8 mouse cellular contexts compared by ENCODE assay signal in genomic region chr7:27180036-27180435, GRCm38 (mm10). TPM values are rescaled to one million over a fixed set of nuclear protein-coding genes. Genes with fewer than 3 reads are reported as not detected.
DNase-seq lines count a peak whose midpoint lies in the region; ATAC-seq and TF ChIP-seq lines count a peak whose summit lies in the region.

No protein-coding gene starts in this region.

- ATAC-seq in midbrain, embryonic 16.5 days: no peak

- 0 out of 2 replicates have a peak overlapping the region, but pooled peaks have one; percentile 0 for H3K27ac ChIP-seq in midbrain, embryonic 16.5 days (ENCODE audit: low read length)
- no peak overlapping the region for H3K27ac ChIP-seq in thymus, adult 2 months (ENCODE audit: control insufficient read depth, insufficient read depth, low read length)

- H3K9ac ChIP-seq in midbrain, embryonic 16.5 days (ENCODE audit: low read depth, low read length): no peak overlapping the region

- WGBS in lung, adult 2 months: 32% methylated on average over 5 of the region's 5 CpGs
- 41% methylated on average over 5 of the region's 5 CpGs for WGBS in midbrain, embryonic 16.5 days
- 95% methylated on average over 5 of the region's 5 CpGs for WGBS in thymus, adult 2 months

- H3K4me1 ChIP-seq in lung, adult 2 months (ENCODE audit: control insufficient read depth, insufficient read depth, low read length): peaks cover 6% of the 10 kb centered on the region; the same call in 1 of the 2 replicates
- peaks cover 9% of the 10 kb centered on the region for H3K4me1 ChIP-seq in midbrain, embryonic 16.5 days (ENCODE audit: control insufficient read depth, insufficient read depth, low read length)
- H3K4me1 ChIP-seq in thymus, adult 2 months (replicated peaks; ENCODE audit: control insufficient read depth, insufficient read depth, low read length): no peaks in the 10 kb centered on the region

- H3K4me3 ChIP-seq in lung, adult 2 months (replicated peaks; ENCODE audit: extremely low read depth, low read depth, low read length): no peak overlapping the region
- no peak overlapping the region for H3K4me3 ChIP-seq in midbrain, embryonic 16.5 days (ENCODE audit: low read depth, low read length)
- no peak overlapping the region for H3K4me3 ChIP-seq in thymus, adult 2 months (ENCODE audit: control insufficient read depth, insufficient read depth, low read length)

- no peak overlapping the region for H3K4me2 ChIP-seq in midbrain, embryonic 16.5 days (ENCODE audit: low read length)

- peaks cover 6% of the 10 kb centered on the region; the same call in 1 of the 2 replicates for H3K36me3 ChIP-seq in midbrain, embryonic 16.5 days (ENCODE audit: control insufficient read depth, insufficient read depth, low read length)
- no peaks in the 10 kb centered on the region; the same call in 1 of the 2 replicates for H3K36me3 ChIP-seq in thymus, adult 2 months (ENCODE audit: control insufficient read depth, insufficient read depth, low read length)

- H3K9me3 ChIP-seq in midbrain, embryonic 16.5 days (replicated peaks; ENCODE audit: control insufficient read depth, low read length, poor library complexity, severe bottlenecking): no peaks in the 10 kb centered on the region

- no peak for TF ChIP-seq CTCF in lung, adult 2 months (IDR thresholded peaks at IDR 0.05; ENCODE audit: insufficient read depth, low read length)
- TF ChIP-seq CTCF in thymus, adult 2 months (IDR thresholded peaks at IDR 0.05; ENCODE audit: borderline replicate concordance, control insufficient read depth, extremely low read depth, insufficient read depth, low read length, poor library complexity): no peak

- peak; percentile 67 to 74 for DNase-seq in lung, adult 18-20 months
- no peak for DNase-seq in lung, adult 2 months
- peak; percentile 62 for DNase-seq in gastrocnemius, postnatal 25 days
- peak; percentile 93 to 94 for DNase-seq in kidney, postnatal 36 days
- no peak for DNase-seq in urinary bladder, adult 2 months (ENCODE audit: low spot score)
- DNase-seq in thymus, adult 2 months: no peak
- DNase-seq in layer of hippocampus, adult 18-20 months (ENCODE audit: low spot score in 2 of 2): no peak

- H3K27me3 ChIP-seq in midbrain, embryonic 16.5 days (ENCODE audit: control insufficient read depth, insufficient read depth, low read depth, low read length): no peaks in the 10 kb centered on the region
- no peaks in the 10 kb centered on the region for H3K27me3 ChIP-seq in thymus, adult 2 months (ENCODE audit: control insufficient read depth, insufficient read depth, low read length)

- TF ChIP-seq POLR2A in lung, adult 2 months (IDR thresholded peaks at IDR 0.05; ENCODE audit: borderline replicate concordance, extremely low read depth, low read depth, low read length): no peak
- no peak for TF ChIP-seq POLR2A in thymus, adult 2 months (IDR thresholded peaks at IDR 0.05; ENCODE audit: control insufficient read depth, extremely low read depth, insufficient read depth, low read length, poor library complexity)

RNA-seq across cellular contexts. Expression of gene Gm21983, which starts 0.8 kb away (rescaled TPM):
- polyA plus RNA-seq in lung, adult 2 months (2012; rRNA removed): not detected in 2 replicates
- total RNA-seq in gastrocnemius, postnatal 25 days (2021): not detected
- polyA plus RNA-seq in midbrain, embryonic 16.5 days (2015; fragmentation: Nextera tagmentation; extraction: Ambion mirVana): 0.54 and 0.72 TPM in 2 replicates
- polyA plus RNA-seq in urinary bladder, adult 2 months (2012; rRNA removed): not detected in 2 replicates
- 0.19 TPM in 1 of 2 replicates, not detected in the other for polyA plus RNA-seq in thymus, adult 2 months (2012; rRNA removed)
- total RNA-seq in layer of hippocampus, adult 18-20 months (2021): not detected

RNA-seq across cellular contexts. Expression of gene Mia, which starts 0.9 kb away (rescaled TPM):
- polyA plus RNA-seq in lung, adult 2 months (2012; rRNA removed): 10.5 and 13.5 TPM in 2 replicates
- not detected for total RNA-seq in gastrocnemius, postnatal 25 days (2021)
- 18.2 and 18.8 TPM in 2 replicates for polyA plus RNA-seq in midbrain, embryonic 16.5 days (2015; fragmentation: Nextera tagmentation; extraction: Ambion mirVana)
- 0.23 and 0.47 TPM in 2 replicates for polyA plus RNA-seq in urinary bladder, adult 2 months (2012; rRNA removed)
- 4.0 and 5.2 TPM in 2 replicates for polyA plus RNA-seq in thymus, adult 2 months (2012; rRNA removed)
- total RNA-seq in layer of hippocampus, adult 18-20 months (2021): 1 to 10 TPM in 1 of 2 experiments, under 1 TPM in 1; 0.62 to 2.0 TPM

RNA-seq across cellular contexts. Expression of gene Rab4b, which starts 1.3 kb away (rescaled TPM):
- polyA plus RNA-seq in lung, adult 2 months (2012; rRNA removed): 67.8 and 69.0 TPM in 2 replicates
- total RNA-seq in gastrocnemius, postnatal 25 days (2021): 10 to 100 TPM; 10.1 to 10.4 TPM
- polyA plus RNA-seq in midbrain, embryonic 16.5 days (2015; fragmentation: Nextera tagmentation; extraction: Ambion mirVana): 104 and 106 TPM in 2 replicates
- 69.2 and 85.6 TPM in 2 replicates for polyA plus RNA-seq in urinary bladder, adult 2 months (2012; rRNA removed)
- polyA plus RNA-seq in thymus, adult 2 months (2012; rRNA removed): 127 and 136 TPM in 2 replicates
- 10 to 100 TPM; 88.4 to 94.7 TPM for total RNA-seq in layer of hippocampus, adult 18-20 months (2021)

RNA-seq across cellular contexts. Expression of gene Egln2, which starts 13.4 kb away (rescaled TPM):
- 107 and 115 TPM in 2 replicates for polyA plus RNA-seq in lung, adult 2 months (2012; rRNA removed)
- total RNA-seq in gastrocnemius, postnatal 25 days (2021): 100 to 1,000 TPM in 1 of 2 experiments, 10 to 100 TPM in 1; 92.9 to 103 TPM
- polyA plus RNA-seq in midbrain, embryonic 16.5 days (2015; fragmentation: Nextera tagmentation; extraction: Ambion mirVana): 91.5 and 95.7 TPM in 2 replicates
- 64.2 and 67.5 TPM in 2 replicates for polyA plus RNA-seq in urinary bladder, adult 2 months (2012; rRNA removed)
- polyA plus RNA-seq in thymus, adult 2 months (2012; rRNA removed): 116 and 125 TPM in 2 replicates
- total RNA-seq in layer of hippocampus, adult 18-20 months (2021): 100 to 1,000 TPM; 106 to 110 TPM

RNA-seq across cellular contexts. Expression of gene BC024978, which starts 15.5 kb away (rescaled TPM):
- 11.2 and 13.5 TPM in 2 replicates for polyA plus RNA-seq in lung, adult 2 months (2012; rRNA removed)
- 10 to 100 TPM; 12.1 to 13.0 TPM for total RNA-seq in gastrocnemius, postnatal 25 days (2021)
- 3.1 and 4.1 TPM in 2 replicates for polyA plus RNA-seq in midbrain, embryonic 16.5 days (2015; fragmentation: Nextera tagmentation; extraction: Ambion mirVana)
- 11.1 and 12.0 TPM in 2 replicates for polyA plus RNA-seq in urinary bladder, adult 2 months (2012; rRNA removed)
- 20.4 and 20.9 TPM in 2 replicates for polyA plus RNA-seq in thymus, adult 2 months (2012; rRNA removed)
- 10 to 100 TPM; 20.6 to 23.8 TPM for total RNA-seq in layer of hippocampus, adult 18-20 months (2021)

Comparison
In these comparisons a context has a peak if more than half of its experiments do, and no peak if none do; other contexts are left out.
1. DNase-seq: peak in lung, adult 18-20 months (2 of 2), gastrocnemius, postnatal 25 days (single experiment) and kidney, postnatal 36 days (2 of 2); none in lung, adult 2 months (single experiment), urinary bladder, adult 2 months (single experiment), thymus, adult 2 months (single experiment) and layer of hippocampus, adult 18-20 months (0 of 2).